Mouse (Mus musculus) mesoderm, embryonic 11.5 days (tissue): Measurements from ENCODE around the gene Xlr4c.
"Not testable (repeated sequence)": the region's sequence is repeated elsewhere in the genome, so short reads cannot be mapped to it uniquely, and the experiment has no call there.

ENCODE experiments used
- DNase-seq: peaks from one replicate; pipeline ENCODE4 v3.0.0-alpha.2; 2012; ENCODE audit warnings: low read depth, low spot score

Gene Xlr4c

DNA sequence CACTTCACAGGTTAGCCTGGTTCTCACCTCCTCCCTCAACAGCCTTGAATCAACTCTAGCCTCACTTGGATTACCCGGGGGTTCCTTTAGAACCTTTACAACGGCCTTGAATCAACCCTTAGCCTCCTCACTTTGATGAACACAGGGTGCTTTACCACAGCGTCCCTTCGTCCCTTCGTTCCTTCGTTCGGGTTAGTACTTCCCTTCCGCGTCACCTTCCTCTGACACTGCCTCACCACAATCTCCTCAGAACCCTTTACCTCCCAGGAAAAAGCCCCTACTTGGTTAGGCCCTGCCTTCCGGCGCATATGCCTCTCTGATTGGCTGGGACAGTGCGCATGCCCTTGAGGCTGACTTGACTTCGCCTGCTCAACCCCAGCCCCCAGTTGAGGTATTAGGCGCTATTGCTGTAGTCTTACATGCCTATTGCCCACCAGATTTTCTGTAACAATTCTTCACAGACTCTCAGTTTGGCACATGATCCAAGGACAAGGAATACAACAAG lies at the start of gene Xlr4c:
Gene Xlr4c (minus strand): TSS at position 310 of the 505 bp plus-strand sequence.
- not testable (repeated sequence) for DNase-seq

DNA sequence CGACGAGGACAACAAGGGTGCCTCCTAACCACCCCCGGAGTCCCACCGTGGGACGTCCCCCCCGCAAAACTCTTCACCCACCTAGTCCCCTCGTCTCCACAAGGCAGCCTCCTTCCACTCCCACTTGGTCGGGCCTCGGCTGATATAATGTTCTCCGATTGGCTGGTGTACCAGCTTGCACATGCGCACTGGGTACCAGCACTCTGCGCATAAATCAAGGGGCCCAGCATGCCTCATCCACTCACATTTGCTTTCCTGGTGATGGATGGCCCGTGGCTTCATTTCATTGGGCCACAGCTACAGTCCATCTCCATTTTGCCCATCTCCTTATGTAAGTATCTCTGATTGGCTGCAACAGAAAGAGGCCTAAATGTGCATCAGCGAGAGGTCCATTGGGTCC lies 22.3 kb upstream of the Xlr4c start, which contains the start of gene Xlr3c:
Gene Xlr3c (minus strand): TSS at position 121 of the 400 bp plus-strand sequence.
- not testable (repeated sequence) for DNase-seq

DNA sequence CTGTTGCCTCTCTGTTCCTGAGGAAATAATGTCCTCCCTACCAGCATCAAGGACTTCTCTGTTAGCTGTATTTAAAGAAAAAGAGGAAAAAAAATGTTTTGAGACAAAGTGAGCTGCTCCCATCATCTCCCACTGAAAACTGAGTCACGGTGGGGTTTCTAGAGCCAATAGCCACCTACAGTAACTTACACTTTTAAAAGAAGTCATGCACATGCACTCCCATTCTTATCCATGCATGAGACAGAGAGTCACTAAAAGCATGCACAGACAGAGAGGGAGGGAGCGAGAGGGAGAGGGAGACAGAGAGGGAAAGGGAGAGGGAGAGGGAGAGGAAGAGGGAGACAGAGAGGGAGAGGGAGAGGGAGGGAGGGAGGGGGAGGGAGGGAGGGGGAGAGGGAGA lies 19.5 kb upstream of the Xlr4c start:
- DNase-seq = not testable (repeated sequence)

DNA sequence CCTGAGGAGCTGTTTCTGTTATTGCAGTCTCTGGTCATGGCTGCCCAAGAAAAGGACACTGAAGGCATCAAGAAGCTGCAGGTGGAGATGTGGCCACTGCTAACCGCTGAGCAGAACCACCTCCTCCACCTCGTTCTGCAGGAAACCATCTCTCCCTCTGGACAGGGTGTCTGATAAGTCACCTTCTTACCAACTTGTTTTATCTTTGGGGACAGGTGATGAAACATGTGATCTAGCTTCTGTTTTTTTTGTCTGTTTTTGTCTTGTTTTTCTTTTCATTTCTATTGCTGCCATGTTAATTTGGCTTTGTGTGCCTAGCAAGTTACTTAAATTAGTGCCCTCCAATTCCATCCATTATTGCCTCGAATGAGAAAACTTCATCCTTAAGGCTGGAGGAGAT lies 13.6 kb downstream of the Xlr4c start:
- DNase-seq = no peak

DNA sequence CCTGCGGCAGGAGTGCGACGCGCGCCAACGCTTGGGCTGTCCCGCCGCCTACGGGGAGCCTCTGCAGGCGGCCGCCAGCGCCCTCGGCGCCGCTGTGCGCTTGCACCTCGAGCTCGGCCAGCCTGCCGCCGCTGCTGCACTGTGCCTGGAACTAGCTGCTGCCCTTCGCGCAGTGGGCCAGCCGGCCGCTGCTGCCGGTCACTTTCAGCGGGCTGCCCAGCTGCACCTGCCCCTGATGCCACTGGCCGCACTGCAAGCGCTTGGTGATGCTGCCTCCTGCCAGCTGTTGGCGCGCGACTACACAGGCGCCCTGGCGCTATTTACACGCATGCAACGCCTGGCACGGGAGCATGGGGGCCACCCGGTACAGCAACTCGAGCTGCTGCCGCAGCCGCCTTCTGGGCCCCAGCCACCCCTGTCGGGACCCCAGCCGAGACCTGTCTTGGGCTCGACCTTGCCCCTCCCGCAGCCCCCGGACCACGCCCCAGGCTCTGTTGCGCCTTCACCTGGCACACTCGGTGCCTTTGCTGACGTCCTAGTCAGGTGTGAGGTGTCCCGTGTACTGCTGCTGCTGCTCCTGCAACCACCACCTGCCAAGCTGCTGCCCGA lies 14.2 kb downstream of the Xlr4c start:
- DNase-seq = peak; percentile 23

DNA sequence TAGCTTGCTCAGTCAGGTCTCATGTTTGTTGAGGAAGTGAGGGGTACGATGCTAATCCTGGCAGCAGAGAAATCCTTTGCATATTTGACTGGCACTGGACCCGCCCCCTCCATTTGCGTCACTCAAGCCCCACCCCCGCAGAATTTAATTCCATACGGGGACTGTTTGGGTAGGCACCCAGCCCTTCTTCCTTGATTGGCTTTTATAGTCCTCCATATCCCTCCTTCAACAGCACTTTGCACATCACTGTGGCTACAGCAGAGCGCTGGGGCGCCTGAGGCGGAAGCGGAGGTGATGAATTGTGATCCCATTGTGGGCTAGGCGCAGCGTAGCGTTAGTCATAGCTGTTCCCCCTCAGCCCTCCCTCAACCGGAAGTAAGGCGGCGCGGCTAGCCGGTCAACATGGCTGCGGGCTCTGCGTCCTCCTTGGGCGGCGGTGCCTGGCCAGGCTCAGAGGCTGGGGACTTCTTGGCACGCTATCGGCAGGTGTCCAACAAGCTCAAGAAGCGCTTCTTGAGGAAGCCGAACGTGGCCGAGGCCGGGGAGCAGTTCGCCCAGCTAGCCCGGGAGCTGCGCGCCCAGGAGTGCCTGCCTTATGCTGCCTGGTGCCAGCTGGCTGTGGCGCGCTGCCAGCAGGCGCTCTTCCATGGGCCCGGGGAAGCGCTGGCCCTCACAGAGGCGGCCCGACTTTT lies 14.9 kb downstream of the Xlr4c start, which contains the start of gene F8a:
Gene F8a (plus strand): TSS at position 378 of the 692 bp plus-strand sequence.
- peak; percentile 81 for DNase-seq

DNA sequence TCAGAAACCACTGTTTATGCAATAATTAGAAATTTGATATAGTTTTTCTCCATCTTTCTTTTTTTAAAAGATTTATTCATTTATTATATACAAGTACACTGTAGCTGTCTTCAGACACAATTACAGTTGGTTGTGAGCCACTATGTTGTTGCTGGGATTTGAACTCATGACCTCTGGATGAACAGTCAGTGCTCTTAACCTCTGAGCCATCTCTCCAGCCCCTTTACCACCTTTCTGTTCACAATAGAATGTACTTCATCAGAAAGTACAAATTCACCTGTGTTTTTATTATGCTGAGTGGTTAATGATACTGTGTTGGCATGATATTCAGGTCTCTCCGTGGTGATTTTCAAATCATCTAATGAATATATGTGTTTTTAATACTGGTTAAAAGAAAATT lies 17.6 kb downstream of the Xlr4c start:
- no peak for DNase-seq

DNA sequence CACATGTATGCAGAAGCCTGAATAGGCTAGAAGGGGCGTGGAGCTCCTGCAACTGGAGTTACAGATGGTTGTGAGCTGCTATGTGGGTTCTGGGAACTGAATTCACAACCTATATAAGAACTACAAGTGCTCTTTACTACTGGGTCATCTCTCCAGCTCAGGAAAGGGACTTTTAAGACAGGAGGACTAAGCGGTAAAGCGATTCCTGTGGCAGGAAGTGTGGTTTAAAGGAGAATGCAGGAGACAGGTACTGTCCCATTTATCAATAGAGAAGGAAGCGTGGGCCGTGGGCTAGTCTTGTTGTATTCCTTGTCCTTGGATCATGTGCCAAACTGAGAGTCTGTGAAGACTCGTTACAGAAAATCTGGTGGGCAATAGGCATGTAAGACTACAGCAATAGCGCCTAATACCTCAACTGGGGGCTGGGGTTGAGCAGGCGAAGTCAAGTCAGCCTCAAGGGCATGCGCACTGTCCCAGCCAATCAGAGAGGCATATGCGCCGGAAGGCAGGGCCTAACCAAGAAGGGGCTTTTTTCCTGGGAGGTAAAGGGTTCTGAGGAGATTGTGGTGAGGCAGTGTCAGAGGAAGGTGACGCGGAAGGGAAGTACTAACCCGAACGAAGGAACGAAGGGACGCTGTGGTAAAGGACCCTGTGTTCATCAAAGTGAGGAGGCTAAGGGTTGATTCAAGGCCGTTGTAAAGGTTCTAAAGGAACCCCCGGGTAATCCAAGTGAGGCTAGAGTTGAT lies 28.9 kb downstream of the Xlr4c start, which contains the start of gene Xlr4b:
Gene Xlr4b (plus strand): TSS at position 515 of the 746 bp plus-strand sequence.
- DNase-seq = not testable (repeated sequence)

DNA sequence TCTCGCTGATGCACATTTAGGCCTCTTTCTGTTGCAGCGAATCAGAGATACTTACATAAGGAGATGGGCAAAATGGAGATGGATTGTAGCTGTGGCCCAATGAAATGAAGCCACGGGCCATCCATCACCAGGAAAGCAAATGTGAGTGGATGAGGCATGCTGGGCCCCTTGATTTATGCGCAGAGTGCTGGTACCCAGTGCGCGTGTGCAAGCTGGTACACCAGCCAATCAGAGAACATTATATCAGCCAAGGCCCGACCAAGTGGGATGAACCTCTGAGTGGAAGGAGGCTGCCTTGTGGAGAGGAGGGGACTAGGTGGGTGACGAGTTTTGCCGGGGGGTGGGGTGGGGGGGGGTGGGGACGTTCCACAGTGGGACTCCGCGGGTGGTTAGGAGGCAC lies 51.0 kb downstream of the Xlr4c start, which contains the start of gene Xlr3b:
Gene Xlr3b (plus strand): TSS at position 274 of the 400 bp plus-strand sequence.
- peak; percentile 8 for DNase-seq
